Mouse (Mus musculus) retina, postnatal 1 day (tissue): Measurements from ENCODE around the gene AC124108.1.

Experiments used
- DNase-seq: peaks from one replicate; pipeline ENCODE4 v3.0.0-alpha.2; 2012

AC124108.1 gene

GRCm38 (mm10) chr1:132165859-132166258 lies 25.4 kb upstream of the AC124108.1 start:
- DNase-seq = no peak

DNA sequence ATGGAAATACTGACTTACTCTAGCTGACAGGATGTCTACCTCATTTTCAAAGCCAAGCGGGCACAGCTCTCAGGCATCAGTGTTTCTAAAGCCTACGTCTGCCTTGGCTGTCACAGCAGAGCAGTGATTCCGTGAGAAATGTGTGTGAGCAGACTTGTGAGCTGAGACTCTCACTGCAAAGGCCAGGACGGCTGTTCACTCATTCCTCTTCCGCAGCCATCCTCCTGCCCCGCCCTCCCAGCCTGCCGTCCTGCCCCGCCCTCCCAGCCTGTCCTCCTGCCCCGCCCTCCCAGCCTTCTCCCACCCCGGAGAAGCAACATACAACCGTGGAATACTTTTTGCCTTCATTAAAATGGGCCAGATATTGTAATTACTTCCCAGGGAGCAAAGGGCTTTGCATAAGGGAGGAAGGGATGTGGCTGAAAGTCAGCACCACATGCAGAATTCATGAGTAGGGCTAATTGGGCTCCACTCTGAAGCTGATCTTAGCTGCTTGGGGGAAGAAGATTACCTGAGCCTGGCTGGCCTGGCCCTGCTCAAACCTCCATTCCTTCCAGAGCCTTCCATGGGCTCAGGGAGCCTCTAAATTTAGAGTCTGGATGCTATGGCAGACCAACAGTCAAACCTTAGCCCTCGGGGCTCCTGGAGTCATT lies 23.0 kb upstream of the AC124108.1 start:
- DNase-seq = peak; percentile 66

DNA sequence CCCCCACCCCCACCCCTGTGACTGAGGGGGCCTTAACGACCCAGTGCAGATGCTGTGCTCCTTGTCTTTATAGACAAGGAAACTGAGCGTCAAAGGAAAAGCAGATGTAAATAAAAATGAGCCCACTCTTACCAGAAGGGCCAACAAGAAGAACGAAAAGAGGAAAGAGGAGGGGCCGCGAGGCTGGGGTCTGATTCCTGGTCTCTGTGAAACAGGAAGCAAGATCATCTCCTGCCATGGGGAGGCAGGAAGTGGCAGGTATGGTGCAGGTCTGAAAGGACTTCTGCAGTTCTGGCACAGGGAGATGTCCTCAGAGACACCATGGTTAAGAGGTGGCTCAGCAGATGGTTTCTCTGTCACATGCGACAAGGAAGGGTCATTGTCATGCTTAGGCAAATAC lies 20.6 kb upstream of the AC124108.1 start:
- no peak for DNase-seq

DNA sequence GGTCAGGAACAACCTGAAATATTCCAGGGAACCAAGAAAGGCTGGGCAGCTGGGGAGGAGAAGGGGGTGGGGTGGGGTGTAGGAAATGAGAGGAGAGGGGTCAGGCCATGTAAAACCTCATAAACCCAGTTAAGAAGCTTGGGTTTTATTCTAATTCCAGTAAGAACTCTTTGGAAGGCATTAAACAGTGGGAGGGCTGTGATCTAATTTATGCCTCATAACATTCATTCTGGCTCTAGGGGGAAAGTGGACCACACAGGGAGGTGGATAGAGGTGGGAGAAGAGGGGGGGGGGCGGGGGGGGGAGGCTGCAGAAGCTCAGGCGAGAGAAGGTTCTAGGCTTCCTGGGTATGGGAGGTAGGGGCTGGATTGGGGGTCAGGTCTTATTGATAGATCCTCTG lies 19.6 kb upstream of the AC124108.1 start:
- DNase-seq = peak; percentile 75

GRCm38 (mm10) chr1:132186303-132186702 lies 5.0 kb upstream of the AC124108.1 start:
- no peak for DNase-seq

GRCm38 (mm10) chr1:132188442-132189066 lies 2.7 kb upstream of the AC124108.1 start:
- no peak for DNase-seq

DNA sequence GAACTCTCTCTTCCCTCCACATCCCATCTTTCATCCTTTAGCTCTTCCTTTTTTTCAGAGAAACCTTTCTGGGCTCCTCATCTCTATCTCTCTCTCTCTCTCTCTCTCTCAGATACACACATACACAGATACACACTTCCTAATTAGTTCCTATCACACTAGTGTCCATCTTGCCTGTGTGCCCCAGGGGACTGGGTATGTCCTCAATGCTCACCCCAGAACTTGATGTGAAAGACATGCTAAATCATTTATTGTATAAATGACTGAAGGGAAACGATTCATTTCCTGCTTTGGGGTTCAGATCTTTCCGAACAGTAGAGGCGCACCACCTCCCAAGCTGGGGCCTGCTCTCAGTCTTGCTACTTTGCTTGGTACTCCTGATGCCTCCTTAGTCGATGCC lies 2.0 kb upstream of the AC124108.1 start:
- no peak for DNase-seq

GRCm38 (mm10) chr1:132190040-132190513 lies 1.2 kb upstream of the AC124108.1 start:
- peak; percentile 87 for DNase-seq

DNA sequence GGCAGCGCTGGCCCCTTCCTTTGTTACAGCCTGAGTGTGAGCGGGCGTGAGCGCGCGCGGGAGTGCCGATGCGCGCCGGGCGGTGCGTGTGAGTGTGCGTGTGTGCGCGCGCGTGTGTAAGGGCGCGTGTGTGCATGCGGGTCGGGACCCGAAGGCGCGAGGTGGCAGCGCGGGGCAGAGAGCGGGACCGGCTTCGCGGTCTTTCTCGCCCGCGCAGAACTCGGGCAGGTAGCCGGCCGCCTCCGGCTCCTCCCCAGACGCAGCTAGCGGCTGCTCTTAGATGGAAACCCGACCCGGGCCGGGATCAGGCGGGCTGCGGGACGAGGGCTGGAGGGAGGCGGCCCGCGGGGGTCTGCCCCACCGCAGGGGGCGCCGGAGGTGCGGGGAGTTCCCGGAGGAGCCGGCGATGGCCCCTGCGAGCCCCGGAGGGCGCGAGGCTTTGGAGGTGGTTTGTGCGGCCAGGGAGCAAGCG lies 600 bp upstream of the AC124108.1 start:
- peak; percentile 74 for DNase-seq

DNA sequence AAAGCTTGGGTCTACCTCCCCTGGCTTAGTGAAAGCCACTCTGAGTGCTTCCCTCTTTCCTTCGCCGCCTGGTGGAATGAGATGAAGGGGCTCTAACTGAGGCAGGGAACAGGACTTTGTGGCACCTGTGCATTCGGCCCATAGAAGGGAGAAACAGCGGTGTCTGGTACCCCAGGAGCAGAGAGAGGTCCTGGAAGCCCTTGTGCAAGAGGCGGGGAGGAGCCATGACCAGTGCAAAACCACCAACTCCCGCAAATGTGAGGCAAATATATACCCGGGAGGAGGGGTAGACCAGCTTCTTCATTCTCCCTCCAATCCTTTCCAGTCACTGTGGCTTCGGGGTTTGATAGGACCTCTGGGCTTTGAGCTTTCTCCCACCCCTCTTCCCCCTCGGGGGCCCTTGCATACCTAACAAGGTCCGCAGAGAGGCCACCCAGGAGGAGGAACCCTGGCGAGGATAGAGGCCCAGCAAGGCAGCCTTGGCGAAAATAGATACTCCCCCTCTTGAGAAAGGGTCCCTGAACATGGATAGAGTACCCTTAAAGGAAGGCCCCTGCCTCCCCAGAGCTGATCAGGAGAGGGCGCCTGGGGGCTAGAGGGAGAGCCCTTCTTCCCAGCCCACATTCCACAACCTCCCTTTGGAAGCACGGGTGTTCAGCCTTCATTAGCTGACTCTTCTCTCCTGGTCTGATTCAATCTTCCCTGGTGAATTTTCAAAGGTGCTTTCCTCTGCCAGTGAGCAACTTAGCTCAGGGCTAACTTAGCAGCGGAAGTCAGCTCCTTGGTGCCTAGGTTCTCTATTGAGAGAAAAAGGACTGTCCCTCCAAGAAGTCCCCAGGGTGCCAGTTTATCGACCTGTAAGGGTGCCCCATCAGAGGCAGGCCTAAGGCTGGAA lies 776 bp downstream of the AC124108.1 start:
- peak; percentile 65 for DNase-seq

GRCm38 (mm10) chr1:132193806-132194205 lies 2.5 kb downstream of the AC124108.1 start:
- no peak for DNase-seq

GRCm38 (mm10) chr1:132194624-132195023 lies 3.4 kb downstream of the AC124108.1 start:
- DNase-seq = no peak

DNA sequence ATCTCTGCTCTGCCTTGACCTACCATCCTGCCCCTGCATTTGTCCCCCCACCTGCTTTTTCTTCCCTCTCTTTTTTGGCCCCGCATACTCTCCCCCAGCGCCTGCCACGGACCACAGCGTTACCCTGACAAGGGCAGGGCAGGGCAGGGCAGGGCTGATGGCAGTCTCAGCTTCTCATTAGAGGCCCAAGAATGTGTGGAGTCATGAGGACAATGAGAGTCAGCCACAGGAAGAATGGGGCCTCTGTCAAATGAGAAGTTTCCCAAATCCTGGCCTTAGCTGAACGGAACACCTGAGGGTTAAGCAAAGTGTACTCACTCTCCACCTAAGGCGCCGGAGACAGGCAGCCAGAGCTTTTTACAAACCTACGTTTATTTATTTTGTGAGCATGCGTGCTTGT lies 3.8 kb downstream of the AC124108.1 start:
- no peak for DNase-seq

- DNase-seq = no peak
Observed at GRCm38 (mm10) chr1:132195681-132196080, 4.4 kb downstream of the AC124108.1 start.

GRCm38 (mm10) chr1:132196337-132196736 lies 5.1 kb downstream of the AC124108.1 start:
- DNase-seq = no peak

GRCm38 (mm10) chr1:132197666-132198065 lies 6.4 kb downstream of the AC124108.1 start:
- peak; percentile 54 for DNase-seq

DNA sequence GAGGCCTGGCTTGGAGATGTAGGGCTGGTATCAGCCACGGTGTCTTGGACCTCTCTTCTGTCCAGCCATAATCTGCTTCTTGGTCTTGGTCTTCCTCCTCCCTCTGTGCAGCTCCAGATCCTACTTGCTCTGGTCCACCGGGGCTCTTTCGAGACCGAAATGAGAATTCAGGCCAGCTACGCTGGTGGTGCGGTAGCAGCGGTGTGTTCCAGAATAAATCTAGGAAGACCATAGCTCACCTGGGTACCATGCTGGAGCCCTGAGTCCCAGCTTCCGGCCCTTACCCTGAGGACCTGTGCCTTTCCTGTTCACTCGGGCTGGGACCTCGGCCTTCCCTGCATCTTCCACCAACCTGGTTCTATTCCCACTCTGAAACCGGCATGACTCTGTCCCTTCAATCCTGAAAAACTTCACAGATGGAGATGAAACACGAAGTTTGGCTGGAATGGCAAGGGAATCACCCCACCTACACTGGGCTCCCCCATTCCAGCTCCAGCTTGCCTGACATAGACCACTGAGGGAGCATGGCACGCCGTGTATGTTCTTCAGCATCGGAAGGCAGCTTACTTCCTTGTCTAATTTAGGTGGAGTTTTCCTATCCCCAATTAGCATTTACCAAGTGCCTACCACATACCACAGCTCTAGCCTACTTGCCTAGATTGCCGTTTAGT lies 7.3 kb downstream of the AC124108.1 start:
- DNase-seq = no peak

DNA sequence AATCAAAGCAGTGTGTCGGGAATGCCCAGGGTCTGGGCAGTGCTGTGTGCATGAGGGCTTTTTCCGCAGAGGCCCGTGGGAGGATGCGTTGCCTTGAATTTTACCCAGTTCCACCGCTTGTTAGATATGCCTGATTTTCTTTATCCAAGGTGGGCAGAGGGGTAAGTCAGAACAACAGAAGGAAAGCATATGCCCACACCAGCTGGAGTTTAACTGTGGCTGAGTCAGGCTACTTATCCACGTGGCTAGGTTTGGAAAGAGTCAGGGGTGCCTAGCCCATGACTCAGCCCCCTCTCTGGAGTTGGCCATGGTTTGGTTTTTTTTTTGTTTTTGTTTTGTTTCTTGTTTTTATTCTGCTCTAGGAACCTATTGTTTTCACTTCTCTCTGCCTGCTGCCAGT lies 8.0 kb downstream of the AC124108.1 start:
- DNase-seq = no peak

- no peak for DNase-seq
Observed at GRCm38 (mm10) chr1:132199934-132200333, 8.7 kb downstream of the AC124108.1 start.

GRCm38 (mm10) chr1:132200562-132201510 lies 9.6 kb downstream of the AC124108.1 start:
- peak; percentile 96 for DNase-seq

GRCm38 (mm10) chr1:132201511-132201860 lies 10.2 kb downstream of the AC124108.1 start:
- DNase-seq = no peak

GRCm38 (mm10) chr1:132201936-132202335 lies 10.7 kb downstream of the AC124108.1 start:
- no peak for DNase-seq
